Mouse (Mus musculus) limb, embryonic 13.5 days (tissue): Measurements from ENCODE around the gene Myt1l. TPM values are rescaled to one million over a fixed set of nuclear protein-coding genes. Genes with fewer than 3 reads are reported as not detected.

ENCODE experiments used
- ATAC-seq: fragments of 200-750 bp; cut with Nextera tagmentation; 2 replicates; pipeline ENCODE4 v1.8.0; 2017; ENCODE audit warnings: low read depth, moderate number of reproducible peaks, moderate TSS enrichment; ENCODE audit not compliant: low FRiP score
- H3K27ac ChIP-seq: fragments of 300-500 bp; sonication (generic); 2 replicates; pipeline ENCODE4 v1.5.1; 2015; ENCODE audit warnings: inconsistent platforms, mild to moderate bottlenecking, moderate library complexity
- H3K27me3 ChIP-seq: fragments of 300-500 bp; sonication (generic); 2 replicates; pipeline ENCODE4 v1.6.1; 2015; ENCODE audit warnings: mild to moderate bottlenecking, inconsistent platforms
- H3K36me3 ChIP-seq: fragments of 300-500 bp; sonication (generic); 2 replicates; pipeline ENCODE4 v1.6.1; 2015; ENCODE audit warnings: inconsistent platforms, mild to moderate bottlenecking, moderate library complexity
- H3K4me1 ChIP-seq: fragments of 300-500 bp; sonication (generic); 2 replicates; pipeline ENCODE4 v1.6.1; 2015; ENCODE audit warnings: inconsistent platforms
- H3K4me2 ChIP-seq: fragments of 300-500 bp; sonication (generic); replicated peaks from 2 replicates; pipeline ENCODE4 v1.6.1; 2015; ENCODE audit warnings: inconsistent platforms, mild to moderate bottlenecking, moderate library complexity
- H3K4me3 ChIP-seq: fragments of 300-500 bp; sonication (generic); 2 replicates; pipeline ENCODE4 v1.5.1; 2015; ENCODE audit warnings: moderate library complexity, mild to moderate bottlenecking, inconsistent platforms
- H3K9ac ChIP-seq: fragments of 300-500 bp; sonication (generic); 2 replicates; pipeline ENCODE4 v1.6.1; 2015; ENCODE audit warnings: mild to moderate bottlenecking, inconsistent platforms
- H3K9me3 ChIP-seq: fragments of 300-500 bp; sonication (generic); 2 replicates; pipeline ENCODE4 v1.6.1; 2016; ENCODE audit warnings: inconsistent platforms
- WGBS: fragments of 180-500 bp; shearing (Covaris S2); methylation state at CpG from one replicate; pipeline ENCODE4 v1.1.7; 2015; 5-methylcytosine and 5-hydroxymethylcytosine counted together
- polyA plus RNA-seq: library from polyadenylated mRNA; unstranded; fragments of >200 nt; fragmentation: Nextera tagmentation; extraction: Ambion mirVana; gene quantifications from 2 replicates; pipeline ENCODE4 v1.2.1, GENCODE M21; 2015

The Myt1l gene
- polyA plus RNA-seq, 1 experiment from 2014 or later, result 0.14 TPM

DNA sequence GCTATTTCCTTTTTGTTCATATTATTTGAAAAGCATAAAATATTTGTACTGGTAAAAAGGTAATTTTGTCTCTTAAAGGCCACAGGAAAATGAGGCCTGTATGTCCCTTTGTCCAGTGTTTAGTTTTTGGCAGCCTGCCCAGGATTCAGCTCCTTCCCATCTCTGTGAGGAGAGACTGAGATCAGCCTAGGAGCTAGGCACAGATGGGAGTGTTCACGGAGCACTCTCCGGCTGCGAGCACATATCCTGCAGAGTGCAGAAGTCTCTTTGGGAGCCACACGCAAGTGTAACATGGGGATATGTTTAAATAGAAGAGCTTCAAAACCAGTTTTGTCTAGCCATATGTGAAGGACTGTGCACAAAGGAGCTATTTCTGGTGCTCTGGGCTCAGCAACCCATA is 174.4 kb downstream of the Myt1l start:
- no peak overlapping the region for H3K4me2 ChIP-seq
- no peak for ATAC-seq
- H3K9me3 ChIP-seq, result no peaks in the 10 kb centered on the region
- H3K36me3 ChIP-seq, result no peaks in the 10 kb centered on the region
- WGBS, result 53% methylated on average over 4 of the region's 4 CpGs
- peaks cover 42% of the 10 kb centered on the region for H3K4me1 ChIP-seq
- no peaks in the 10 kb centered on the region for H3K27me3 ChIP-seq
- H3K27ac ChIP-seq, result no peak overlapping the region
- no peak overlapping the region for H3K4me3 ChIP-seq
- no peak overlapping the region for H3K9ac ChIP-seq

DNA sequence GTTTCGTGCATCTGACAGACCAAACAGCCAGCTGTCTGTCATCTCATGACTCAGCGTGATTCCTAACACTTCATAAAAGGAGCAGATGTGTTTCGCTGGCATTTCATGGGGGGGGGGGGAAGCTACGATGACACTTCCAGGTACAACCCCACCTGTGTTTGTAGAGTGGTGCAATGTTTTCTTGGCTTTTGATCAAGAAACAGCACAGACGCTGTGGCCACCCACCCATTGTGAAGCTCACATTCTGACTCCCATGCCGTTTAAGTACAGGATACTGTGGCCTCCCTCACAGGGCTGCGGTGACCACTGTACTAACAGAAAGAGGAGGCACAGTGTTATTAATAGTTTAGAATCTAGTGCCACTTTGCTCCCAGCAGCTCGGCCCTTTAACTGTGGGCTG is 175.4 kb downstream of the Myt1l start:
- H3K27me3 ChIP-seq, result no peaks in the 10 kb centered on the region
- no peak overlapping the region for H3K4me2 ChIP-seq
- no peak for ATAC-seq
- no peak overlapping the region for H3K9ac ChIP-seq
- H3K27ac ChIP-seq, result no peak overlapping the region
- WGBS, result 57% methylated on average over 8 of the region's 8 CpGs
- no peaks in the 10 kb centered on the region for H3K9me3 ChIP-seq
- H3K36me3 ChIP-seq, result no peaks in the 10 kb centered on the region
- H3K4me3 ChIP-seq, result no peak overlapping the region
- peaks cover 33% of the 10 kb centered on the region for H3K4me1 ChIP-seq

DNA sequence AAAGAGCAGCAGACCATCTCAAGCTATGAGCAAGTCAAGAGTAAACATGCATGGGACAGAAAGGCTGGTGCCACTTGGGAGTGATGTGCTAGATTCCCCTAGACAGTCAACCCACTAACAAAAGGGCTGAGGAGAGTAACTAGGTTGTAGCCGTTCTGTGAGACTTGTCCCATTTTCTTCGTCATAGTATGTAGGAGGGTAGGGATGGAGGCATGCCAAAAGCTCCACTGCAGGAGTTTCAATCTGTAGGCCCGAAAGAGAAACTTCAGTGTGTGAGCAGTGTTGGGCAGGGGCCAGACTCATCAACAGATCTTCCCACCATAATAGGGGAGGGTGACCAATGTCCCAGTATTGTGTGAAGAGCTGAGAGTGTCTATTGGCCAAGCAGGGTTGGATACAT is 178.9 kb downstream of the Myt1l start:
- no peak overlapping the region for H3K27ac ChIP-seq
- no peaks in the 10 kb centered on the region for H3K27me3 ChIP-seq
- no peaks in the 10 kb centered on the region for H3K9me3 ChIP-seq
- H3K4me3 ChIP-seq, result no peak overlapping the region
- peaks cover 17% of the 10 kb centered on the region for H3K4me1 ChIP-seq
- no peaks in the 10 kb centered on the region for H3K36me3 ChIP-seq
- 76% methylated on average over 3 of the region's 3 CpGs for WGBS
- no peak overlapping the region for H3K4me2 ChIP-seq
- ATAC-seq, result no peak
- no peak overlapping the region for H3K9ac ChIP-seq

DNA sequence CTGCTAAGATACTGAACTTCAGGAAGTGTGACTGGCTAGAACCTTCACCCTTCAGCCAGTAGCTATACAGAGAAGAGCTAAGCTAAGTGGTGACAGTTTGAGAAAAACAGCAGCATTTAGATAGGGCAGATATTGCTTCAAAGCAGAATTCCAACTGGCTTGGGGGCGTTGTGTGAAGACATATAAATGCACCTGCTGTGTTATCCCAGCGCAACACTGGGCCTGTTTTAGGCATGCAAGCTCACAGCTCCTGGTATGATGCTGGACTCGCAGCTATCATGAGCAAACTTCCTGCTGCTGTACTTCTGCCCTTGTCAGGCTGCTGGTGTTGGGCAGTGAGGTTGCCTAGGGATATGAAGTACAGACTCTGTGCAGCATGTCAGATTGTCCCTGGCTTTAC is 180.0 kb downstream of the Myt1l start:
- Histone ChIP-seq H3K9me3 (no peaks in the 10 kb centered on the region), H3K4me2 (no peak overlapping the region), H3K4me3 (no peak overlapping the region), H3K4me1 (peaks cover 9% of the 10 kb centered on the region; the same call in 1 of the 2 replicates), H3K27ac (no peak overlapping the region), H3K36me3 (no peaks in the 10 kb centered on the region), H3K27me3 (no peaks in the 10 kb centered on the region), H3K9ac (no peak overlapping the region)
- ATAC-seq, result no peak
- WGBS, result 79% methylated on average over 3 of the region's 3 CpGs

DNA sequence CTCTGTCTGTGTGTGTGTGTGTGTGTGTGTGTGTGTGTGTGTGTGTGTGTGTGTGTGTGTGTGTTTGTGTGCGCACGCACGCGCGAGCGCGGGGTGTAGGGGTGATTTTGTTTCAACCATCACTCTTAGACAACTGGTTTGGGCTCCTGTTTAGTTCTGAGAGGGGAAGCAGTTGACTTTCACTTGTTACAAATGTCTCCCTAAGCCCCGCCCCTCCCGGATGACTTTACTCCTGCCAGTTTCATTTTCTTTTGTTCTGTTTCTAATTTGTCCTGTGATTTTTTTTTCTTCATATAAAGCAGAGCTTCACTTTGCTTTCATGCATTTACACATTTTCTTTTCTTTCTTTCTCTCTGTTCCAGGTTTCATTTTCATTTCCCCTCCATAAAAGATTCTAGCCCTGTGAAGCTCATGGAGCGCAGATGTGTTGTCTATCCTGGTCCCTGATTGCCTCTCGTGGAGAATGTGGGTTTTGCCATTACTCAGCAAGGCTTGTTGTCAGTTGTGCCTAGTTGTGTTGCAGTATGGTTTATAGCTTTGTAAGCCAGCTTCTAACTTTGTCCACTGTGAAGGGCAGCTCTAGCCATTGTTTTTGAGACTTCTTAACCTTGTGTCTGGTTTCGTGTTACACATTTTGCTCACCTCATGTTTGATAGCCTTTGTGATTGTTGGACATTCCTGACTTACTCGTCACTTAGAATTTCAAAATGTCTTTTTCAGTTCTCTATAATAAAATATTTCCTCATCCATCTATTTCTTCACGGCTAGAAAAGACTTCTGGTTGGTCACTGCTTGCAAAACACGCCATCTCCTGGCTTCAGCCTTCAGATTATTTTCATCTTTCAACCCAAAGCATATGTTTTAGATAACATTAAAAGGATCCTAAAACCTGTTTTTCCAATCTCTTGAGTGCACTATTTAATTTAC is 184.9 kb downstream of the Myt1l start:
- Histone ChIP-seq H3K9me3 (no peaks in the 10 kb centered on the region), H3K36me3 (no peaks in the 10 kb centered on the region), H3K9ac (no peak overlapping the region), H3K4me2 (no peak overlapping the region), H3K4me3 (no peak overlapping the region), H3K4me1 (0 out of 2 replicates have a peak, but pooled peaks cover 3% of the 10 kb centered on the region), H3K27ac (no peak overlapping the region), H3K27me3 (no peaks in the 10 kb centered on the region)
- ATAC-seq, result no peak
- WGBS, result 76% methylated on average over 15 of the region's 15 CpGs

DNA sequence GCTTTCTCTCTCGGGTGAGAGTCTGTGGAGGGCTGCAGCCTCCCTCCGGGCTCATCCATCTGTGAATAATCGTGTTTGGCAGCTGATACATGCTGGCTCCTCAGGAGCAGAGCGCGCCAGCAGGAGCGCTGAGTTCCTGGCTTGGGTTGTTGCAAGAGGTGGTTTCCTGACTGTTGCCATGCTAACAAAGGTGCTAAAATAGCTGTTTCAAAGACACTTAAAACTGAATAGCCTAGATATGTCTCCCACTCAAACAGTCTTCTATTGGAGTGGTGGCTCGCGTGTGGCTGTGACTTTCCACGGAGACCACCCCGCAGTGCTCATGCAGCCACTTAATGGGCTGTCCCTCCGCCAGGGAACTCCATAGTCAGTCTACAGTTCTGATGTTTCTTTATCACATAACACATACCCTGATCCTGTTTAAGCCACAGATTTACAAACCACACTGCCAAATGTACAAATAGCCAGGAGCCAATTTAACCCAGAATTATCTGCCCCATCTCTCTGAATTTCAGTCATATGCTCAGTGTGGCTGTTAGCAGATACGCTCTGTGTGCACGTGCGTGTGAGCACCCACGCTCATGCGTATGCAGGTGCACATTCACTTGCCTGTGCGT is 195.6 kb downstream of the Myt1l start:
- WGBS, result 87% methylated on average over 17 of the region's 17 CpGs
- H3K27ac ChIP-seq, result no peak overlapping the region
- ATAC-seq, result no peak
- H3K9ac ChIP-seq, result no peak overlapping the region
- H3K4me3 ChIP-seq, result no peak overlapping the region
- no peaks in the 10 kb centered on the region for H3K27me3 ChIP-seq
- H3K9me3 ChIP-seq, result no peaks in the 10 kb centered on the region
- no peaks in the 10 kb centered on the region for H3K36me3 ChIP-seq
- no peaks in the 10 kb centered on the region for H3K4me1 ChIP-seq
- H3K4me2 ChIP-seq, result no peak overlapping the region

DNA sequence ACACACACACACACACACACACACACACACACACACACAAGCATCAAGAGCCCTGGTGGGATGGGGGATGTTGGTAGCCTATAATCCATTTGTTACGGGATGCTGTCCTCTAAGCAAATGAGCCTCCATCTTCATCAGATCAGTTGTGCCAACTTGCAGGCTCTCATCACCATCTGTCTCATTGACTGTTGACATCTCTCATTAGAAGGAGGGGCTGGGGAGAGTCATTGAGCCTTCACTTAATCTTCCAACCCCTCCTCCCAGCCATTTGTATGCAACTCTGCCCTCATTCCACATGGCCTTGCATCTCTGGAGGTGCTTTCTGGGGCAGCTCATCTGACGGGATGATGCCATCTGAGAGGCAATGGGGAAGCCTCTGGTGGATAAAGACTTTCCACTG is 200.1 kb downstream of the Myt1l start:
- no peak overlapping the region for H3K27ac ChIP-seq
- no peak for ATAC-seq
- no peak overlapping the region for H3K4me3 ChIP-seq
- H3K9ac ChIP-seq, result no peak overlapping the region
- 74% methylated on average over 2 of the region's 2 CpGs for WGBS
- H3K9me3 ChIP-seq, result no peaks in the 10 kb centered on the region
- H3K4me1 ChIP-seq, result no peaks in the 10 kb centered on the region
- no peak overlapping the region for H3K4me2 ChIP-seq
- no peaks in the 10 kb centered on the region for H3K27me3 ChIP-seq
- H3K36me3 ChIP-seq, result no peaks in the 10 kb centered on the region

DNA sequence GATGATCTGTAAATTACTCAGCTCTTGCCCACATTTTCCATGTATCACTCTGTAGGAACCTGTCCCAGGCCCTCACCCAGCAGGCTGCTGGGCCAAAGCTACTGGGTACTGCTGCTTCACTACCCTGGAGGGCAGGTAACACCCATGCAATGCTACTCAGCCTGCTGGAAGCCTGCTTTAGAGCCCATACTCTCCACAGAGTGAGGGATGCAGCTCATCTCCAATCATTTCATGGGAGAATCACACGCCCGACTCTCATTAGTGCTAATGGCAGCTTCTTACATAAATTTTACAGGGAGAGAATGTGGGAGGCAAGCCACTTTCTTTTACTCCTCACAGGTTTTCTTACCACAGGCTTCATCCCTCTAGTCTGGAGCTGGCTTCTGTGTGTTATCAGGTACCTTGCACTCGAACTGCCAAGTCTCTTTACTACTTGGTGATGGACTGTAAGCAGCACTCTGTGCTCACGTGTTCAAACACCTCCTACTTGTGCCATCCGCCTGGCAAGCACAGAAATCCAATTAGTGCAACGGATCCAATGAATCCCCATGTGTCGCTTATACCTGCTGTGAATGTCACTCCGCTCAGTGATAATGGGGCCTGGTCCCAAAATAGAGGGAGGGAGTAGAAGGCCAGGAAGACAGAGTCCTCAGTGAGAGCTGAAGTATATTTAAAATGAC is 212.3 kb downstream of the Myt1l start:
- WGBS, result 72% methylated on average over 8 of the region's 8 CpGs
- no peak for ATAC-seq

DNA sequence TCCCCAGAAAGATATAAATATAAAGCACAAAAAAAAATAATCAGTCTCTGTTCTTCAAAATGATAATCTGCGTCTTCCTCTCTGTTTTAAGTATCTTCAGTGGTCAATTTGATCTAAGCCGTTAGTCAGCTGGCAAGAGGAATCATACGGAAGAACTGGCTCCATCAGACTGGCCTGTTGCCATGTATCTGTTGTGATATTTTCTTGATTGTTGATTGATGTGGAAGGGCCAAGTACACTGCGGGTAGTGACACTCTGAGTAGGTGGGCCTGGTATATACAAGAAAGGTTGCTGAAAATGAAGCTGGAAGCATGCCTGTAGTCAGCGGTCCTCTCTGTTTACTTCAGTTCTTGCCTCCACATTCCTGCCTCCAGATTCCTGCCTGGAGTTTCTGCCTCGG is 213.0 kb downstream of the Myt1l start:
- ATAC-seq, result no peak
- 90% methylated on average over 6 of the region's 6 CpGs for WGBS
- H3K4me2 ChIP-seq, result no peak overlapping the region

More for the DNA sequence above, 212.3 kb downstream of the Myt1l start:
- H3K36me3 ChIP-seq, result no peaks in the 10 kb centered on the region
- no peaks in the 10 kb centered on the region for H3K4me1 ChIP-seq
- no peak overlapping the region for H3K4me3 ChIP-seq
- no peak overlapping the region for H3K27ac ChIP-seq
- no peaks in the 10 kb centered on the region for H3K9me3 ChIP-seq
- H3K27me3 ChIP-seq, result no peaks in the 10 kb centered on the region
- no peak overlapping the region for H3K4me2 ChIP-seq
- H3K9ac ChIP-seq, result no peak overlapping the region

DNA sequence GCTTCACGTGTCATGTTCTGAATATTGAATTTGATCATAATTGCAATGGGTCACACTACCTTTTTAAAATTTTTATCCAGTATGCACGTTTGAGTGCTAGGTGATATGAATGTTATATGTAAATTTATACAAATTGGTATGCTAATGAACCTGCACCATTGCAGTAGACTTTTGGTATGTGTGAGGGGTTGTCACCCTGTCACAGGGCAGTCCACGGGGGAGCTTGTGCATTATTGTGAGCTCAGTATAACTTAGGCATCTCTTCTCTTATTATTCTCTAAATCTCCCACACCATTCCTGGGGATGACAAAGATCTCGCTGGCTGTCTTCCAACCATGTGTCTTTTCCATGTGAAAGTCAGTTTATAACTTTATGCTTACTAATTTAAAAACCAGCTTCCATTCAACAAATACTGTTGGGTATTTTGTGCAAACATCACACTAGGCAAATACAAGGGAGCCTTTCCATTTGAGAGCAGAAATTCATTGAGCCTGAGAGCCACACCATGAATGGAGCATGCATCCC is 222.5 kb downstream of the Myt1l start:
- Histone ChIP-seq H3K4me1 (no peaks in the 10 kb centered on the region), H3K9ac (no peak overlapping the region), H3K27ac (no peak overlapping the region), H3K36me3 (no peaks in the 10 kb centered on the region), H3K9me3 (no peaks in the 10 kb centered on the region), H3K27me3 (no peaks in the 10 kb centered on the region), H3K4me2 (no peak overlapping the region), H3K4me3 (no peak overlapping the region)
- no peak for ATAC-seq
- WGBS, result 87% methylated on average over 4 of the region's 4 CpGs

More for the DNA sequence above, 213.0 kb downstream of the Myt1l start:
- Histone ChIP-seq H3K27me3 (no peaks in the 10 kb centered on the region), H3K27ac (no peak overlapping the region), H3K9me3 (no peaks in the 10 kb centered on the region), H3K4me1 (no peaks in the 10 kb centered on the region), H3K9ac (no peak overlapping the region), H3K4me3 (no peak overlapping the region), H3K36me3 (no peaks in the 10 kb centered on the region)

DNA sequence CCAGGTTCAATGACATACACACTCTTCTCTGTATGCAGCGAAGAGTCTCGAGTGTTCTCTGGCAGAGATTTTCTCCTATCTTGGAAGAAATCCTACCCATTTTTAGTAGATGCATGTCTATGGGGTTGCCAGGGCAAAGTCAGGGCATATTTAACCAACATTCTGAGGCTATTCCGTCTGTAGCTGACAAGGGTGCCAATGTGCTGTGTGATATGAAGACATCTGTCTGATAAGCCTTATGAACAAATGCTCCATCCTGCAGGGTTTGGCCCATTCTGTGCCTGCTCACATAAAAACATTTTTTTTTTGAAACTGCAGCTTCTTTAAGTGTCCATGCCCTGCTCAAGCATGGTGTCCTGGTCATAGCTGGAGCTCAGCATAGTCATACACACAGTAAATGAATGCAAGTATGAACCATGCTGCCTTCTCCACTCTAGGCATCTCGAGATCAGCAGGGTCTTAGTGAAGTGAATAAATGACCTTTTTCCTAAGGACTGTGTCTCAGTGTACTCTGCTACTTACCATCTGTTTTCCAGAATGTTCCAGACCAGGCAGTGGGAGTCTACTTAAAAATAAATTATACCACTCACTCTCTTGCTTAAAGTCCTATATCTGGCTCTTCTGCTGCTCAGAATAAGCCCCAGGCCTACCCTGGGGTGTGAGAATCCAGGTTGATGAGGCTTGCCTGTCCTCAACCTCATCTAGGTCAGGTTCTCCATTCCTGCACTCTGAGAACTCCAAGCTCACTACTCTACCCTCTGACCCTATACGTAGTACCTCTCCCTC is 227.1 kb downstream of the Myt1l start:
- no peaks in the 10 kb centered on the region for H3K36me3 ChIP-seq
- no peak overlapping the region for H3K4me3 ChIP-seq
- H3K9me3 ChIP-seq, result no peaks in the 10 kb centered on the region
- H3K4me2 ChIP-seq, result no peak overlapping the region
- no peak overlapping the region for H3K9ac ChIP-seq
- ATAC-seq, result no peak
- H3K27ac ChIP-seq, result no peak overlapping the region
- 85% methylated on average over 5 of the region's 5 CpGs for WGBS
- H3K27me3 ChIP-seq, result no peaks in the 10 kb centered on the region
- no peaks in the 10 kb centered on the region for H3K4me1 ChIP-seq
